Mouse (Mus musculus) thymus, adult 2 months (tissue): ENCODE measurements around the gene Cyp1a2.

Experiments
- CTCF ChIP-seq: fragments of 200-500 bp; IDR thresholded peaks from 2 replicates; pipeline ENCODE4 v1.5.1; 2012; ENCODE audit warnings: mild to moderate bottlenecking, control low read depth, low read length, moderate library complexity, borderline replicate concordance; ENCODE audit not compliant: control insufficient read depth, poor library complexity, insufficient read depth; ENCODE audit errors: extremely low read depth
- POLR2A ChIP-seq: fragments of 200-500 bp; IDR thresholded peaks from 2 replicates; pipeline ENCODE4 v1.6.1; 2012; ENCODE audit warnings: mild to moderate bottlenecking, low read length, control low read depth, moderate library complexity; ENCODE audit not compliant: control insufficient read depth, poor library complexity, insufficient read depth; ENCODE audit errors: extremely low read depth

DNA sequence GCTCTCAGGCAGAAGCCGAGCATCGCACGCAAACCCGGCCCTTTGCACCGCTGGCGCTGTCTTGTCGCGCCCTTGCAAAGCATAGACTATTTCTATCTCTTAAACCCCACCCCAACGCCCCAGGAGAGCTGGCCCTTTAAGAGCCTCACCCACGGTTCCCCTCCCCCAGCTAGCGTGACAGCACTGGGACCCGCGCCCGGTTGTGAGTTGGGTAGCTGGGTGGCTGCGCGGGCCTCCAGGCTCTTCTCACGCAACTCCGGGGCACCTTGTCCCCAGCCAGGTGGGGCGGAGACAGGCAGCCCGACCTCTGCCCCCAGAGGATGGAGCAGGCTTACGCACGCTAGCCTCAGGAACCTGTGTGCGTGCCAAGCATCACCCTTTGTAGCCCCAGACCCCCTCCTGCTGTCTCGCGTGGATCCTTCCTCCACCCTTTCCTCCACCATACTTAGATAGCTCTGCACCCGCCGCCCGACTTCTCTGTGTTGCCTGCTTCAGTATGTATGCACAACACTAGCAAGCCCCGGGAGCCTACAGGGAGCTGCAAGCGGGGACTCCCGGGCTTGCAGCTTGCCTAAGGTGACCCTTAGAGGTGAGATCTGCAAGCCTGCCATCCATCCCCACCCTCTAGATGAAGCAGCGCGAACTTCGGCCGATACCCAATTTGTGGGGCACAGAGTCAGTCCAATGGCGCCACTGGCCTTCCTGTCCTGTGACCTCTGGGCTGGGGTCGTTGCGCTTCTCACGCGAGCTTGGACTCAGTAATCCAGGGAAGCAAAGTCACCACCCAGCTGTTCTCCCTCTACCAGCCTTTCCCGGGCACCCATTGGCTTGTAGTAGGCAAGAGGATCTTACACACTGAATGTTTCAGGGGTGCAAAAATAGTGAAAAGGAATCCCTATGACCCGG, 13.1 kb upstream of the Cyp1a2 start:
- TF ChIP-seq CTCF = 0 out of 2 replicates have a peak, but pooled peaks have one; percentile 21
- TF ChIP-seq POLR2A = no peak
